In genomic region chr14:56810781-56811690, GRCm38 (mm10) we compare ENCODE assay signal across 8 mouse cellular contexts. TPM values are rescaled to one million over a fixed set of nuclear protein-coding genes. Genes with fewer than 3 reads are reported as not detected.
DNase-seq lines count a peak whose midpoint lies in the region; ATAC-seq and TF ChIP-seq lines count a peak whose summit lies in the region.
"Not testable (repeated sequence)": the region's sequence is repeated elsewhere in the genome, so short reads cannot be mapped to it uniquely, and the experiment has no call there.

No protein-coding gene starts in this region.

- intact Hi-C loops in left cerebral cortex, postnatal 10 days (cut with DNase I), result loop anchor here (10.0 kb wide), 1 partner anchor 74 kb away; the partner anchor contains the start of gene Zmym2

- 2% methylated on average over 40 of the region's 86 CpGs for WGBS in hindbrain, embryonic 15.5 days

- CTCF ChIA-PET in Patski (lab: Charles Lee), result interaction anchor here (1.9 to 2.6 kb wide), 2 partner anchors 12 to 18 kb away, joined by 5 to 10 read pairs; no protein-coding TSS in a partner anchor

- not testable (repeated sequence) for H3K27me3 ChIP-seq in Patski; hindbrain, embryonic 15.5 days; megakaryocyte, embryonic 14.5 days (replicated peaks)

- H3K36me3 ChIP-seq in hindbrain, embryonic 15.5 days, result not testable (repeated sequence)
- peaks cover 17% of the 10 kb centered on the region for H3K36me3 ChIP-seq in megakaryocyte, embryonic 14.5 days (replicated peaks; ENCODE audit: low read length)

- POLR2A ChIA-PET in Patski (lab: Charles Lee), result interaction anchor here (0.6 kb wide), 2 partner anchors 16 to 553 kb away, joined by 3 read pairs; no protein-coding TSS in a partner anchor

- DNase-seq in Patski (ENCODE audit: low read depth, low spot score), result not testable (repeated sequence)
- DNase-seq in cerebellum, postnatal 36 days, result peak; percentile 47 to 50
- peak; percentile 18 for DNase-seq in gastrocnemius, adult 18-20 months (ENCODE audit: low spot score)
- peak; percentile 13 to 69 for DNase-seq in left cerebral cortex, postnatal 10 days (ENCODE audit: extremely low spot score in 1 of 2, low spot score in 2 of 2)
- peak; percentile 35 to 43 for DNase-seq in right cerebral cortex, postnatal 10 days (ENCODE audit: low spot score in 2 of 2)
- DNase-seq in urinary bladder, adult 2 months (ENCODE audit: low spot score), result peak; percentile 57

- peak overlapping the region; percentile 90 for H3K27ac ChIP-seq in hindbrain, embryonic 15.5 days (replicated peaks)

- peaks cover 32% of the 10 kb centered on the region for H3K4me1 ChIP-seq in hindbrain, embryonic 15.5 days (replicated peaks)
- H3K4me1 ChIP-seq in megakaryocyte, embryonic 14.5 days, result peaks cover 34% of the 10 kb centered on the region

- H3K9ac ChIP-seq in hindbrain, embryonic 15.5 days, result peak overlapping the region; percentile 72

- peak overlapping the region; percentile 76 for H3K4me3 ChIP-seq in hindbrain, embryonic 15.5 days
- peak overlapping the region; percentile 93 for H3K4me3 ChIP-seq in megakaryocyte, embryonic 14.5 days (replicated peaks)

- peak overlapping the region; percentile 55 for H3K4me2 ChIP-seq in hindbrain, embryonic 15.5 days

- in situ Hi-C loops in Patski (cut with MboI; ENCODE audit: low pct_unique_long_range_greater_than_20kb), result not testable (repeated sequence)

- H3K9me3 ChIP-seq in hindbrain, embryonic 15.5 days; megakaryocyte, embryonic 14.5 days: not testable (repeated sequence)

- peak; percentile 67 for ATAC-seq in Patski
- ATAC-seq in hindbrain, embryonic 15.5 days (ENCODE audit: low FRiP score, low read depth), result not testable (repeated sequence)

- not testable (repeated sequence) for TF ChIP-seq CTCF in Patski (IDR thresholded peaks at IDR 0.05)

RNA-seq across cellular contexts. Expression of gene Zmym5, which starts 0.5 kb away (rescaled TPM):
- 34.9 TPM for polyA plus RNA-seq in Patski (2021)
- total RNA-seq in gastrocnemius, adult 18-20 months (2021), result 10 to 100 TPM; 17.8 to 18.8 TPM
- polyA plus RNA-seq in hindbrain, embryonic 15.5 days (2015; fragmentation: Nextera tagmentation; extraction: Ambion mirVana), result 29.9 and 30.4 TPM in 2 replicates
- total RNA-seq in left cerebral cortex, postnatal 10 days (2021), result 10 to 100 TPM; 27.0 to 27.2 TPM
- polyA plus RNA-seq in megakaryocyte, embryonic 14.5 days (2012; ENCODE audit: insufficient read depth, low replicate concordance), result 0.67 and 1.5 TPM in 2 replicates
- polyA plus RNA-seq in urinary bladder, adult 2 months (2012; rRNA removed), result 37.0 and 38.2 TPM in 2 replicates

RNA-seq across cellular contexts. Expression of gene Pspc1, which starts 32.9 kb away (rescaled TPM):
- 62.8 TPM for polyA plus RNA-seq in Patski (2021)
- 10 to 100 TPM in 1 of 2 experiments, 1 to 10 TPM in 1; 8.9 to 11.2 TPM for total RNA-seq in gastrocnemius, adult 18-20 months (2021)
- 35.3 and 38.9 TPM in 2 replicates for polyA plus RNA-seq in hindbrain, embryonic 15.5 days (2015; fragmentation: Nextera tagmentation; extraction: Ambion mirVana)
- 10 to 100 TPM; 70.5 to 80.4 TPM for total RNA-seq in left cerebral cortex, postnatal 10 days (2021)
- 1.7 and 4.4 TPM in 2 replicates for polyA plus RNA-seq in megakaryocyte, embryonic 14.5 days (2012; ENCODE audit: insufficient read depth, low replicate concordance)
- polyA plus RNA-seq in urinary bladder, adult 2 months (2012; rRNA removed), result 15.6 and 19.8 TPM in 2 replicates

Comparison
In these comparisons a context has a peak if more than half of its experiments do, and no peak if none do; other contexts are left out.
1. RNA of gene Zmym5, which starts 0.5 kb away (polyA plus RNA-seq): 37.0 to 38.2 TPM in urinary bladder, adult 2 months, 34.9 TPM in Patski (single experiment) and 29.9 to 30.4 TPM in hindbrain, embryonic 15.5 days; 0.67 to 1.5 TPM in megakaryocyte, embryonic 14.5 days; every median in the first group is over 10 times any median in the second.